Mouse (Mus musculus) heart, adult 2 months (tissue): ENCODE results near the gene Neurl1b.

Source experiments
- CTCF ChIP-seq: fragments of 200-600 bp; IDR thresholded peaks from 2 replicates; pipeline ENCODE4 v1.8.1; 2022; ENCODE audit warnings: antibody characterized with exemption, mild to moderate bottlenecking, moderate library complexity
- EP300 ChIP-seq: fragments of 200-500 bp; IDR thresholded peaks from 2 replicates; pipeline ENCODE4 v1.6.1; 2011; ENCODE audit warnings: low read depth, low read length, control low read depth; ENCODE audit not compliant: insufficient read depth
- POLR2A ChIP-seq: fragments of 200-500 bp; IDR thresholded peaks from 2 replicates; pipeline ENCODE4 v1.6.1; 2011; ENCODE audit warnings: mild to moderate bottlenecking, low read depth, low read length, control low read depth; ENCODE audit not compliant: insufficient read depth

DNA sequence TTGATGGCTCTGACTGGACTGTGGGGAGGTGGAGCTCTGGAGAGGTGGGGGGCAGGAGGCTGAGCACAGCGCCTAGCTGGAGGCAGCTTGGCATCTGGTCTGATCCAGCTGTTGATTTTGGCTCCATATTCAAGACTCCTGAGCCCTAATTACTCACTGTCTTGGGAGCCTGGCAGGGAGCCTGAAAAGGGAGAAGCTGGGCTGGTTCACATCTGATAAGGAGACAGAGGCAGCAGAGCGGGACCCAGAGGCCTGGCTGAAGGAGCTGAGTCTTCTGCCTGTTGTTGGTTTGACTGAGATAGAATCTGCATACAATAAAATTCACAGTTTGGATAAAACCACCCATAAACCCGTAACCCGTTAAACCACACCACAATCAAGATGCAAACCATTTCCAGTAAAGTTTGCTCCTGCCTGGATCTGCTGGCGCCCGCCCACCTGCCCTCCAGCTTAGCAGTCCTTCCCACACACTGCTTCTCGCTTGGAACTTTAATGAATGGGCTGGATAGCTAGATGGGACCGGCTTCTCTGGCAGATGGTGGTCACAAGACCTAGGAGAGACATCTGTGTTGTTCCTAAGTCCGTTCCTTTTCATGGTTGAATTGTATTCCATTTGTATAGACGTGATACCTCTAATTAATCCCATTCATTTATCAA is 46.2 kb upstream of the Neurl1b start:
- TF ChIP-seq CTCF (no peak), POLR2A (no peak), EP300 (0 out of 2 replicates have a peak, but pooled peaks have one; percentile 12)
